Mouse (Mus musculus): ENCODE data around the gene Zc3h6. TPM values are rescaled to one million over a fixed set of nuclear protein-coding genes. Genes with fewer than 3 reads are reported as not detected.

Zc3h6 gene
- polyA plus RNA-seq, 1 experiment from 2014 or later: 1.9 TPM

- ATAC-seq (ENCODE audit: low FRiP score, low read depth): peak; percentile 93
- no peaks in the 10 kb centered on the region for H3K9me3 ChIP-seq
- peak within 1 kb of the TSS; percentile 88 for H3K4me3 ChIP-seq
- H3K27me3 ChIP-seq: no peaks in the 10 kb centered on the region
- H3K4me1 ChIP-seq: peaks cover 17% of the 10 kb centered on the region
- H3K27ac ChIP-seq: peak within 1 kb of the TSS; percentile 52; the same call in 1 of the 2 replicates
- H3K36me3 ChIP-seq: peaks cover 16% of the 10 kb centered on the region
- WGBS: under 1% methylated on average over 62 of the region's 62 CpGs
- H3K4me2 ChIP-seq (replicated peaks): peak within 1 kb of the TSS; percentile 65
- peak within 1 kb of the TSS; percentile 90 for H3K9ac ChIP-seq
Observed at GRCm38 (mm10) chr2:129065437-129066282, 98.5 kb downstream of the Zc3h6 start, which contains the start of gene Ttl. Gene Ttl, plus strand, starts transcription at chr2:129065942.

DNA sequence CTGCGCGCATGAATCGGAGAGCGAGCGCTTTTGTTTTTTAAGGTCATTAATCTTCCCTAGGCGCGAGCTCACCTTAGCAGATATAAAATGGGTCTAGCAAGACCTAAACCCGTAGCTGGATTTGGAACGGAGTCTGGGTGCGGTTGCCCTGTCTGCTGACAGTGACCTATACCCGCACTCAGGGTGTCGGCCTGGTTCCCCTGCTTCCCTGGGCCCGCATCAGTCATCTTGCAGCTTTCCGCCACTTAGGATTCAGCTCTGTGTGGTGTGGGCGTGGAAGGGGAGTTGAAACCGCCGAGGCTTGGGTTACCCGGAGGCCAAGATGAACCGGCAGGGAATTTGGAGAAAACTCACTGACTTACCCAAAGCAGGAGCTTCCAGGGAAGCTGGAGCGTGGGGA is 99.1 kb downstream of the Zc3h6 start:
- under 1% methylated on average over 20 of the region's 20 CpGs for WGBS
- H3K4me2 ChIP-seq (replicated peaks): peak overlapping the region; percentile 65
- H3K27ac ChIP-seq: peak overlapping the region; percentile 52; the same call in 1 of the 2 replicates
- ATAC-seq (ENCODE audit: low FRiP score, low read depth): peak; percentile 68
- H3K9ac ChIP-seq: peak overlapping the region; percentile 90
- peak overlapping the region; percentile 88 for H3K4me3 ChIP-seq
- peaks cover 16% of the 10 kb centered on the region for H3K36me3 ChIP-seq
- H3K9me3 ChIP-seq: no peaks in the 10 kb centered on the region
- peaks cover 17% of the 10 kb centered on the region for H3K4me1 ChIP-seq
- no peaks in the 10 kb centered on the region for H3K27me3 ChIP-seq

Small RNAs within 50 kb of the gene (microRNA-seq; reads per million reads assigned to microRNA genes)
- gene Gm22859: not detected

Other genes with a start within 250 kb of the Zc3h6 start
- 31.3 and 33.8 TPM in 2 replicates for gene Tmem87b, start 149.3 kb upstream of the Zc3h6 start, polyA plus RNA-seq (2015; fragmentation: Nextera tagmentation; extraction: Ambion mirVana)
- 6.3 and 7.3 TPM in 2 replicates for gene Fbln7, start 104.4 kb upstream of the Zc3h6 start, polyA plus RNA-seq (2015; fragmentation: Nextera tagmentation; extraction: Ambion mirVana)
- 7.5 and 9.3 TPM in 2 replicates for gene Zc3h8, start 23.3 kb upstream of the Zc3h6 start, polyA plus RNA-seq (2015; fragmentation: Nextera tagmentation; extraction: Ambion mirVana)
- 21.3 and 21.5 TPM in 2 replicates for gene Gm10762, start 323 bp downstream of the Zc3h6 start, polyA plus RNA-seq (2015; fragmentation: Nextera tagmentation; extraction: Ambion mirVana)
- 0.09 and 0.14 TPM in 2 replicates for gene Vinac1, start 80.8 kb downstream of the Zc3h6 start, polyA plus RNA-seq (2015; fragmentation: Nextera tagmentation; extraction: Ambion mirVana)
- 19.4 and 22.0 TPM in 2 replicates for gene Ttl, start 98.5 kb downstream of the Zc3h6 start, polyA plus RNA-seq (2015; fragmentation: Nextera tagmentation; extraction: Ambion mirVana)
- 28.6 and 30.4 TPM in 2 replicates for gene Polr1b, start 133.6 kb downstream of the Zc3h6 start, polyA plus RNA-seq (2015; fragmentation: Nextera tagmentation; extraction: Ambion mirVana)
- 29.1 and 30.1 TPM in 2 replicates for gene Chchd5, start 162.3 kb downstream of the Zc3h6 start, polyA plus RNA-seq (2015; fragmentation: Nextera tagmentation; extraction: Ambion mirVana)
- gene Slc20a1, start 231.4 kb downstream of the Zc3h6 start, polyA plus RNA-seq (2015; fragmentation: Nextera tagmentation; extraction: Ambion mirVana): 33.8 and 35.5 TPM in 2 replicates